In genomic region chr16:26462835-26463234, GRCm38 (mm10) we compare ENCODE assay signal across 29 mouse cellular contexts. TPM values are rescaled to one million over a fixed set of nuclear protein-coding genes. Genes with fewer than 3 reads are reported as not detected.
"Had no signal": no experiment of that assay in that cellular context is flagged by ENCODE, and none has a peak within 500 bp of the region (broad histone marks: within the 10 kb centered on the region; RNA-seq: fewer than 3 reads in every experiment).

TSS of gene Cldn16 (plus strand) at chr16:26463135.

- H3K9ac ChIP-seq: limb, embryonic 13.5 days; liver, embryonic 12.5 days; liver, embryonic 15.5 days; lung, embryonic 15.5 days; midbrain, embryonic 13.5 days; neural tube, embryonic 13.5 days had no signal

- ATAC-seq: intestine, embryonic 16.5 days; liver, embryonic 12.5 days; midbrain, embryonic 13.5 days; midbrain, embryonic 16.5 days had no signal

- H3K36me3 ChIP-seq: limb, embryonic 10.5 days; limb, embryonic 13.5 days; liver, embryonic 12.5 days; liver, embryonic 15.5 days; lung, embryonic 15.5 days; midbrain, embryonic 10.5 days; midbrain, embryonic 13.5 days; neural tube, embryonic 13.5 days had no signal

- H3K27ac ChIP-seq: limb, embryonic 10.5 days; limb, embryonic 13.5 days; liver, embryonic 12.5 days; liver, embryonic 15.5 days; lung, embryonic 15.5 days; midbrain, embryonic 10.5 days; midbrain, embryonic 13.5 days; neural tube, embryonic 13.5 days; stomach, postnatal 0 days had no signal

- H3K4me1 ChIP-seq: limb, embryonic 10.5 days; limb, embryonic 13.5 days; liver, embryonic 12.5 days; liver, embryonic 15.5 days; lung, embryonic 15.5 days; megakaryocyte, embryonic 14.5 days; midbrain, embryonic 10.5 days; midbrain, embryonic 13.5 days; neural tube, embryonic 13.5 days had no signal

- H3K4me2 ChIP-seq: limb, embryonic 13.5 days; liver, embryonic 12.5 days; liver, embryonic 15.5 days; lung, embryonic 15.5 days; midbrain, embryonic 13.5 days; neural tube, embryonic 13.5 days had no signal

- H3K4me3 ChIP-seq: limb, embryonic 10.5 days; limb, embryonic 13.5 days; liver, embryonic 12.5 days; liver, embryonic 15.5 days; lung, embryonic 15.5 days; megakaryocyte, embryonic 14.5 days; midbrain, embryonic 10.5 days; midbrain, embryonic 13.5 days; myocyte; neural tube, embryonic 13.5 days had no signal

- H3K27me3 ChIP-seq: limb, embryonic 13.5 days; liver, embryonic 12.5 days; liver, embryonic 15.5 days; lung, embryonic 15.5 days; megakaryocyte, embryonic 14.5 days; midbrain, embryonic 13.5 days; neural tube, embryonic 13.5 days had no signal

- DNase-seq: liver; lung, adult 18-20 months; lung, postnatal 10 days; lung, postnatal 36 days; thymus, adult 2 months; thymus, postnatal 14 days; thymus, postnatal 4 days had no signal

- H3K9me3 ChIP-seq: limb, embryonic 10.5 days; limb, embryonic 13.5 days; liver, embryonic 12.5 days; liver, embryonic 15.5 days; lung, embryonic 15.5 days; midbrain, embryonic 10.5 days; midbrain, embryonic 13.5 days; neural tube, embryonic 13.5 days had no signal

RNA-seq across cellular contexts. Expression of gene Cldn16, which starts in this region (rescaled TPM):
- total RNA-seq: layer of hippocampus, adult 18-20 months; layer of hippocampus, postnatal 25 days; left cerebral cortex, adult 18-20 months; left cerebral cortex, postnatal 25 days; monocyte, adult 5-6 weeks; neutrophil, adult 5-6 weeks had no signal
- polyA plus RNA-seq: intestine, embryonic 16.5 days; limb, embryonic 10.5 days; limb, embryonic 13.5 days; liver, embryonic 12.5 days; liver, embryonic 15.5 days; lung, embryonic 15.5 days; midbrain, embryonic 10.5 days; midbrain, embryonic 13.5 days; midbrain, embryonic 16.5 days; myocyte; neural tube, embryonic 13.5 days; small intestine, adult 2 months; spleen, adult 2 months; stomach, embryonic 14.5 days; stomach, postnatal 0 days; thymus, adult 2 months had no signal
